Mouse (Mus musculus) bone marrow, adult 2 months (tissue): ENCODE data around the gene Ccdc117. TPM values are rescaled to one million over a fixed set of nuclear protein-coding genes. Genes with fewer than 3 reads are reported as not detected.
"Not testable (repeated sequence)": the region's sequence is repeated elsewhere in the genome, so short reads cannot be mapped to it uniquely, and the experiment has no call there.

Experiments
- H3K27ac ChIP-seq: fragments of 200-500 bp; 2 replicates; pipeline ENCODE4 v1.5.1; 2012; ENCODE audit warnings: low read depth, mild to moderate bottlenecking, control low read depth, inconsistent platforms, low read length; ENCODE audit not compliant: control insufficient read depth, poor library complexity, insufficient read depth
- H3K4me1 ChIP-seq: fragments of 200-500 bp; 2 replicates; pipeline ENCODE4 v1.6.1; 2011; ENCODE audit warnings: low read length; ENCODE audit not compliant: control insufficient read depth, insufficient read depth
- H3K4me3 ChIP-seq: fragments of 200-500 bp; replicated peaks from 2 replicates; pipeline ENCODE3; 2011; ENCODE audit warnings: mild to moderate bottlenecking, low read depth, low read length, control low read depth; ENCODE audit not compliant: control insufficient read depth
- CTCF ChIP-seq: fragments of 200-500 bp; IDR thresholded peaks from 2 replicates; pipeline ENCODE4 v1.5.1; 2011; ENCODE audit warnings: low read length, control low read depth; ENCODE audit not compliant: control insufficient read depth, insufficient read depth
- POLR2A ChIP-seq: fragments of 200-500 bp; IDR thresholded peaks from 2 replicates; pipeline ENCODE4 v1.6.1; 2011; ENCODE audit warnings: low read depth, mild to moderate bottlenecking, control low read depth, low read length, borderline replicate concordance; ENCODE audit not compliant: control insufficient read depth
- WGBS: fragments of 180-500 bp; shearing (Covaris S2); methylation state at CpG from one replicate; pipeline ENCODE4 v1.1.7; 2018; 5-methylcytosine and 5-hydroxymethylcytosine counted together
- polyA plus RNA-seq: library from polyadenylated mRNA; stranded (reverse); fragments of >200 nt; gene quantifications from 2 replicates; pipeline ENCODE4 v1.2.4, GENCODE M21; 2011; ENCODE audit warnings: low replicate concordance; ENCODE audit not compliant: missing spikeins, insufficient read depth, insufficient read length

Gene Ccdc117
- polyA plus RNA-seq, 1 experiment: 9.5 TPM

GRCm38 (mm10) chr11:5498422-5498821 lies 43.6 kb downstream of the Ccdc117 start:
- Histone ChIP-seq H3K4me3 (no peak overlapping the region), H3K4me1 (peaks cover 8% of the 10 kb centered on the region), H3K27ac (no peak overlapping the region; the same call in 1 of the 2 replicates)
- WGBS: 87% methylated on average over 9 of the region's 9 CpGs
- no peak for TF ChIP-seq POLR2A
- TF ChIP-seq CTCF: no peak

- H3K4me3 ChIP-seq: no peak overlapping the region
- peaks cover 6% of the 10 kb centered on the region for H3K4me1 ChIP-seq
- TF ChIP-seq POLR2A (no peak), CTCF (0 out of 2 replicates have a peak, but pooled peaks have one; percentile 19)
- H3K27ac ChIP-seq: no peak overlapping the region
- WGBS: 89% methylated on average over 13 of the region's 13 CpGs
These were observed 45.3 kb downstream of the Ccdc117 start for GRCm38 (mm10) chr11:5496559-5497248.

- TF ChIP-seq POLR2A: no peak
- Histone ChIP-seq H3K27ac (no peak overlapping the region), H3K4me1 (peaks cover 6% of the 10 kb centered on the region), H3K4me3 (no peak overlapping the region)
- 86% methylated on average over 5 of the region's 5 CpGs for WGBS
These were observed 46.1 kb downstream of the Ccdc117 start for GRCm38 (mm10) chr11:5495906-5496305.

- WGBS: 87% methylated on average over 12 of the region's 12 CpGs
- TF ChIP-seq POLR2A: no peak
- no peak for TF ChIP-seq CTCF
These were observed 46.6 kb downstream of the Ccdc117 start for GRCm38 (mm10) chr11:5495286-5495832.

GRCm38 (mm10) chr11:5493869-5494268 lies 48.1 kb downstream of the Ccdc117 start:
- TF ChIP-seq CTCF: no peak
- TF ChIP-seq POLR2A: no peak
- H3K4me3 ChIP-seq: no peak overlapping the region
- H3K4me1 ChIP-seq: peaks cover under 1% of the 10 kb centered on the region; the same call in 1 of the 2 replicates
- WGBS: 75% methylated on average over 2 of the region's 2 CpGs
- no peak overlapping the region for H3K27ac ChIP-seq

More at GRCm38 (mm10) chr11:5495286-5495832, 46.6 kb downstream of the Ccdc117 start:
- peaks cover 3% of the 10 kb centered on the region for H3K4me1 ChIP-seq
- no peak overlapping the region for H3K4me3 ChIP-seq
- H3K27ac ChIP-seq: no peak overlapping the region

GRCm38 (mm10) chr11:5491912-5492311 lies 50.1 kb downstream of the Ccdc117 start:
- Histone ChIP-seq H3K27ac (no peak overlapping the region), H3K4me1 (no peaks in the 10 kb centered on the region; the same call in 1 of the 2 replicates), H3K4me3 (no peak overlapping the region)
- WGBS: 70% methylated on average over 7 of the region's 7 CpGs
- TF ChIP-seq CTCF: no peak
- TF ChIP-seq POLR2A: no peak

GRCm38 (mm10) chr11:5490989-5491656 lies 50.9 kb downstream of the Ccdc117 start:
- Histone ChIP-seq H3K27ac (peak overlapping the region; percentile 27; the same call in 1 of the 2 replicates), H3K4me3 (no peak overlapping the region), H3K4me1 (no peaks in the 10 kb centered on the region; the same call in 1 of the 2 replicates)
- TF ChIP-seq CTCF (no peak), POLR2A (no peak)
- 57% methylated on average over 10 of the region's 10 CpGs for WGBS

- not testable (repeated sequence) for H3K4me1 ChIP-seq, H3K4me3 ChIP-seq, H3K27ac ChIP-seq
- 70% methylated on average over 10 of the region's 10 CpGs for WGBS
These were observed 52.6 kb downstream of the Ccdc117 start for GRCm38 (mm10) chr11:5489433-5489832.
